Mouse (Mus musculus) adrenal gland, postnatal 25 days (tissue): ENCODE data around the gene Hexim1. TPM values are rescaled to one million over a fixed set of nuclear protein-coding genes. Genes with fewer than 3 reads are reported as not detected.
A peak's percentile ranks its signal among the peaks of the same experiment; 100 is the strongest.

Experiments used
- DNase-seq: peaks from one replicate; pipeline ENCODE4 v3.0.0; 2021; ENCODE audit warnings: mixed read lengths
- total RNA-seq: library from RNA; stranded (reverse); gene quantifications from 2 replicates; pipeline ENCODE4 v1.2.3, GENCODE M21; 2021

Hexim1 gene
- total RNA-seq, 1 experiment from 2014 or later = 72.0 TPM

DNA sequence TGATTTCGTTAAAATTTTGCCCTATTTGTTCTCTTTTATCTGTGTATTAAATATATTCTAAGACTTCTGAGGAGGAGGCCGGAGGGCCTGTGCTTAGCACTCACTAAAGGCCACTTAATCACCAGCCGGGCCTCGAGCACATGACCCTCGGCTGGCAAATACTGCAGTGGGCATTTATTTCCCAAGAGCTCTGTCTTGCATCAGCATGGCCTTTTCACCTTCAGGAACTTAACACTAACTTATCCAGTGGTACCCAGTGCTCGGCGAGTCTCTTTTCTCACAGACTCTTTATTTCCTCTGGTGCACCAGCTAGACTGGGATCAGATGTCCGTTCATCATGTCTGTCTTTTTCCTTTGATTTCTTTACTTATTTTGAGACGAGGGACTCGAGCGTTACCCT is 44.7 kb downstream of the Hexim1 start:
- no peak for DNase-seq

DNA sequence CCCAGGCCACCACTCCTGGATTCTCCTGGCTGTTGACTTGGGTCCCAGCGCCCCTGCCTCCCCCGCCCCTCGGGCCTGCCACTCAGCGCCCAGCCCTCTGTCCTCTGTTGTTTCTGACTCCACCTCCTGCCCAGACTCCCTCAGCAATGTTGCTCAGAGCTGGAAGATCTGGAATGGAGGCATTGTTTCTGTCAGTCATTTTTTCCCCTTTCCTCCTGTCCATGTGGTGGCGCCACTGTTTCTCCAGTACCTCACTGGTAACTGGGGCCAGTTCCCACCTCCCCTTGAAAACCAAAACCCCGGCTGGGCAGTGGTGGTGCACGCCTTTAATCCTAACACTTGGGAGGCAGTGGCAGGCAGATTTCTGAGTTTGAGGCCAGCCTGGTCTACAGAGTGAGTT is 45.4 kb downstream of the Hexim1 start:
- no peak for DNase-seq

- DNase-seq = peak; percentile 49
Measured at GRCm38 (mm10) chr11:103162132-103162531, 46.1 kb downstream of the Hexim1 start.

DNA sequence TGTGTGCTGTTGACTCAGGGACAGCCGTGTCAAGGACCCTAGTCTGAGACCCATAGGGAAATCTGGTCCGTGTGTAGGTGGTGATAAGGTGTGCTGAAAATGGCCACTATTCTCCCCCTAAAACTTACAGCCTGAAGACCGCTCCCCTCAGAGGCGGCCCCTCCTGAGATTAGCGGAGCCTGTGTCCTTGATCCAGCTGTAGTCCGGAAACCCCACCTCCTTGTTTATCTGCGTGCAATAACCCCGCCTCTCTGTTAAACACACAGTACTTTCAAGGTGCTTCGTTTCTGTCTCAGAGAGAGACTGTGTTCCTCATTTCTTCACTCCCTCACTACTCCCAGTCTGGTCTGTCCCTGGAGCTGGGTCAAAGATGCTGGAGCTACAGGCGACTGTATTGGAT is 48.4 kb downstream of the Hexim1 start:
- no peak for DNase-seq

GRCm38 (mm10) chr11:103168690-103169390 is 52.8 kb downstream of the Hexim1 start:
- DNase-seq = peak; percentile 72

Other genes with a start within 250 kb of the Hexim1 start
- gene Eftud2, start 235.2 kb upstream of the Hexim1 start, total RNA-seq = 77.2 and 81.2 TPM in 2 replicates
- gene Ccdc103, start 235.0 kb upstream of the Hexim1 start, total RNA-seq = 1.0 TPM in 1 of 2 replicates, not detected in the other
- gene Fam187a, start 231.1 kb upstream of the Hexim1 start, total RNA-seq = not detected in 2 replicates
- gene Gfap, start 215.3 kb upstream of the Hexim1 start, total RNA-seq = 0.36 and 0.48 TPM in 2 replicates
- gene Kif18b, start 191.1 kb upstream of the Hexim1 start, total RNA-seq = 4.1 and 5.3 TPM in 2 replicates
- 34.9 and 49.7 TPM in 2 replicates for gene C1ql1, start 169.5 kb upstream of the Hexim1 start, total RNA-seq
- 103 and 104 TPM in 2 replicates for gene Nmt1, start 88.0 kb upstream of the Hexim1 start, total RNA-seq
- gene Dcakd, start 87.9 kb upstream of the Hexim1 start, total RNA-seq = 73.0 and 82.7 TPM in 2 replicates
- gene Plcd3, start 14.6 kb upstream of the Hexim1 start, total RNA-seq = 9.1 and 13.7 TPM in 2 replicates
- gene Acbd4, start 14.5 kb upstream of the Hexim1 start, total RNA-seq = 92.1 and 129 TPM in 2 replicates
- gene Hexim2, start 16.2 kb downstream of the Hexim1 start, total RNA-seq = 3.9 and 6.2 TPM in 2 replicates
- 15.6 and 19.9 TPM in 2 replicates for gene Fmnl1, start 54.9 kb downstream of the Hexim1 start, total RNA-seq
- not detected in 2 replicates for gene 1700023F06Rik, start 92.3 kb downstream of the Hexim1 start, total RNA-seq
- gene Spata32, start 102.2 kb downstream of the Hexim1 start, total RNA-seq = not detected in 2 replicates
- 7.0 TPM in 2 replicates for gene Map3k14, start 151.2 kb downstream of the Hexim1 start, total RNA-seq
- gene Arhgap27, start 247.5 kb downstream of the Hexim1 start, total RNA-seq = 12.8 and 15.2 TPM in 2 replicates